Mouse (Mus musculus): ENCODE data around the gene Lmx1a. TPM values are rescaled to one million over a fixed set of nuclear protein-coding genes. Genes with fewer than 3 reads are reported as not detected.

Gene Lmx1a
- total RNA-seq, 2 experiments from 2014 or later, result 0.18 to 0.22 TPM

GRCm38 (mm10) chr1:167694731-167695130 lies 5.7 kb downstream of the Lmx1a start:
- no peak for DNase-seq

- DNase-seq, result no peak
Measured at GRCm38 (mm10) chr1:167695910-167696459, 6.9 kb downstream of the Lmx1a start.

DNA sequence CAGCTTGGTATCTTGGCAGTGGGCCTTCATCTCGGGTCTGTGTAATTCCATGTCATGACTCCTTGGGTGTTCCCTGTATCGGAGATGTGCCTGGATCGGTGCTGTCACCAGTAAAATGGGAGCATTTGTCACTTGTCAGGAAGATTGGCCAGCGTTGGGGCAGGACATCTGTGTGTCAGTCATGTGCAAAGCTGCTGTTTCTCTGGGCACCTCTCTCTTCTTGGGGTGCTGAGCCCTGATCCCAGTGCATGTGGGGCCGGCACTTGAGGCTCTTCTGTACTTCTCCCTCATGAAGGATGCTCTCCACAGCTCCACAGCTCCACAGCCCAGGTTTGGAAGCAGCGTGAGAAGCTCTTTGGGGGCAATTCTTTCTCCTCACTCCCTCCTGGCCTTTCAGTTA lies 10.7 kb downstream of the Lmx1a start:
- no peak for DNase-seq

DNA sequence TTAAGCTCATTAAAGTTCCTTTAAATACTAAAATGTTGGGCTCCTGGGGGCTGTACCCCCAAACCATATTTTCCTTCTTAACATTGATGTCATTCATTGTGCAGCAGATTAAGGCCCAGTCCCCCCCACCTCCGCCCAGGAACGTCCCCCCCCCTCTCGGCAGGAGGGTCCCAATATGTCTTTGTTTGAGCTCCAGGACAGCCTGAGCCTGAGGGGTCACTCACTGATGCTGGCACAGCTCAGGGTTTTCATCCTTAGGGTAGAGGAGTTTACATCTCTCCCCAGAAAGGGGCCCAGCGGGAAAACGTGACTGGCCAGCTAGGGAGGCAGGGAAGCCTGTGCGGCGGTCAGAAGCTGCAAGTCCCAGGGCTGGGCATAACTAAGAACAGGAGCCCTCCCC lies 11.2 kb downstream of the Lmx1a start:
- no peak for DNase-seq

- no peak for DNase-seq
Measured at GRCm38 (mm10) chr1:167705527-167705926, 16.5 kb downstream of the Lmx1a start.

DNA sequence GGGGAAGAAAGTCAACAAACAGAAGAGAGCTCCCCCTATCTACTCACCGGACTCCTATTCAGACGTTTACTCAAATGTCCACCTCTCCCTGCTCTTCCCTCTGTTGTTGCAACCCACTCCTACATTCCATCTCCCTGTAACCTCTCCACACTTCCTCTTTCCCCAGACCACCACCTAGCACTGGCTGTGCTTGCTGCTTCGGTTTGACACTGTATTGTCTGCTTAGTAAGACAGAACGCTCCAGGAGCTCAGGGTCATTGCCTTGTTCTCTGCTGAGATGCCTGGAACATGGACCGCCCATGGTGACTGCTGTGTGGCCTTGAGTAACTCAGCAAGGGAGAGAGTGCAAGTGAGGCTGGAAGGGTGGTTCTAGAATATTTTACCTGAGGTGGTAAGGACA lies 19.7 kb downstream of the Lmx1a start:
- no peak for DNase-seq

DNA sequence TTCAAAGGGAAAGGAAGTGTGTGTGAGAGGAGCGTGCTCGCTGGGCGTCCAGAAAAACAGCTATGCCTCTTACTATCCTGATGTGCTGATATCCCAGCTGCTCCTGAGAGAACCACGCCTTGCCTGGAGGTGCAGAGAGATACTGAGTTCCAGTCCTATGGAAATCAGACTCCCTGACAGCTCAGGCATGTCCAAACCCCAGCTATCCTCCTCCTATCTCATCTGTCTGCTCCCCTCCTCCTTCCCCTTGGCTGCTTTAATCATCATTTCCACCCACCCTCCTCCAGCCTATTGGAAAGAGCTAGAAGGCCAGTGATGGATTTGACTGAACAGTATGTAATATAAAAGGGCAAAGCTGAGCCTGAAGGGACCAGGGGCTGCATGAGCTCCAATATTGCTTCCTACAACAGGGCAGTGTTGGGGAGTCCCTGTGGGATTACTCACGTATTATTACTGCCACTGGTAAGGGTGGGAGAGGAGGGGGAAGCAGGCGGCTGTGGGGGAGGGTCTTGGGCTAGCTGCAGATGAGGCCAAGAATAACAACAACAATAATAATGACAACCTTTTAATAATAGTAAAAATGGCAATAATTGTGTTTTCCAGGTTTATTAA lies 26.8 kb downstream of the Lmx1a start:
- DNase-seq, result no peak

GRCm38 (mm10) chr1:167734471-167734870 lies 45.4 kb downstream of the Lmx1a start:
- DNase-seq, result no peak

GRCm38 (mm10) chr1:167736793-167737192 lies 47.8 kb downstream of the Lmx1a start:
- DNase-seq, result peak; percentile 24 to 44

GRCm38 (mm10) chr1:167739286-167739685 lies 50.2 kb downstream of the Lmx1a start:
- DNase-seq, result no peak

GRCm38 (mm10) chr1:167746676-167747075 lies 57.6 kb downstream of the Lmx1a start:
- no peak for DNase-seq

- DNase-seq, result no peak
Measured at GRCm38 (mm10) chr1:167752661-167753060, 63.6 kb downstream of the Lmx1a start.

DNA sequence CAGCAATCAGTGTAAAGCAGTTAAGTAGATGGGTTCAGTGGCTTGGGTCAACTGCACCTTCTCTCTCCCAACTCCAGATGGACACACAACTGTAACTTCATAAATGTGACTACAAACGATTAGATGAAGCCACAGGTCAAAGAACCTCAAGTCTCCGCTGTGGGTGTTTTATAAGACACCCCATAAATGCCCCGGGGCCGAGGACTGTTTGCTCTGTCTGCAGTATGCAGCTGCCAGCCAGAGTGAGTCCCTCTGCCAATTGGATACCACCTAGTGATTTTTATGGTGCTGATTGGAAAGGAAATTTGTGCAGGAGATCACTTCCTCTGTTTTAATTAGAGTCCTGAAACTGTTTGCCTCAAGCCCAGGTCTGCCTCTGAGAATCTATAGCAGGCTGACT lies 65.0 kb downstream of the Lmx1a start:
- DNase-seq, result no peak

- DNase-seq, result no peak
Measured at GRCm38 (mm10) chr1:167754636-167755522, 65.8 kb downstream of the Lmx1a start.

GRCm38 (mm10) chr1:167758208-167758607 lies 69.2 kb downstream of the Lmx1a start:
- DNase-seq, result no peak

GRCm38 (mm10) chr1:167760307-167760706 lies 71.3 kb downstream of the Lmx1a start:
- DNase-seq, result no peak

DNA sequence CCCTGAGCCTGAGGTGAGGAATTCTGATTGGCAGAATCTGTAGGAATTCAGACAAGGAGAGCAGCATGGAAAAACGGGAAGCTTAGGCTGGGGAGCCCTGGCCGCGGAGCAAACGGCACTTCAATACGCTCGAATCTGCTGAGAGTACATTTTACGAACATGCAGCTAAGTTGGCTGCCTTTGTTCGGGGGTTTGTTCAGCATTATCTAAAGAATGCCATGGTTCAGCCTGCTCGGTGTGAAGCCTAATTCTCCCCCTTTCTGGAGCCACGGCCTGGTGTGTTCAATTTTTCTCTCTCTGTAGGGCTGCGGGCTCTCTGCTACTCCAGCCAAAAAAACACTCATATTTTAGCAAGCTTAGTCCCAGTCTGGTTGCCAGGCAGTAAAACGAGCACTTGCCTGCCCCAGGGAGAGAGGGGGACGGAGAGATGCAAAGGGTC lies 72.8 kb downstream of the Lmx1a start:
- no peak for DNase-seq

GRCm38 (mm10) chr1:167766619-167767018 lies 77.6 kb downstream of the Lmx1a start:
- no peak for DNase-seq

DNA sequence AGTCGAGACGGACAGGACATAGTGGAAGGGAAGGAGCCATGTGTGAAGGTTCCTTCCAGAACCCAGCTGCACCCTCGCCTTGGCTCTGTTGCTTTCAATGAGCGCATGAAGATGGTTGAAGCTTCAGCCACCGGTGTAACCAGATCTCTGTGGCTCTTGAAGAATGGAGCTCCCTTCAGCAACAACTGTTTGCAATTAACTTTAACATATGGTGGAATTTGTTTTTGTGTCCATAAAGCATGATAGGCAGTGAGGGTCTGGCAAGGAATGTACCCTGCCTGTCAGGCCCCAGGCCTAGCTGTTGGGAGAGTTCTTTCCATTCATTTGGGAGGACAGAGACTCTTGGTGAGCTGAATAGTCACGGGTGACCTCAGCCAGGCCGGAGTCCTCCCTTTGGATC lies 81.4 kb downstream of the Lmx1a start:
- no peak for DNase-seq

- no peak for DNase-seq
Measured at GRCm38 (mm10) chr1:167779766-167780488, 90.9 kb downstream of the Lmx1a start.

DNA sequence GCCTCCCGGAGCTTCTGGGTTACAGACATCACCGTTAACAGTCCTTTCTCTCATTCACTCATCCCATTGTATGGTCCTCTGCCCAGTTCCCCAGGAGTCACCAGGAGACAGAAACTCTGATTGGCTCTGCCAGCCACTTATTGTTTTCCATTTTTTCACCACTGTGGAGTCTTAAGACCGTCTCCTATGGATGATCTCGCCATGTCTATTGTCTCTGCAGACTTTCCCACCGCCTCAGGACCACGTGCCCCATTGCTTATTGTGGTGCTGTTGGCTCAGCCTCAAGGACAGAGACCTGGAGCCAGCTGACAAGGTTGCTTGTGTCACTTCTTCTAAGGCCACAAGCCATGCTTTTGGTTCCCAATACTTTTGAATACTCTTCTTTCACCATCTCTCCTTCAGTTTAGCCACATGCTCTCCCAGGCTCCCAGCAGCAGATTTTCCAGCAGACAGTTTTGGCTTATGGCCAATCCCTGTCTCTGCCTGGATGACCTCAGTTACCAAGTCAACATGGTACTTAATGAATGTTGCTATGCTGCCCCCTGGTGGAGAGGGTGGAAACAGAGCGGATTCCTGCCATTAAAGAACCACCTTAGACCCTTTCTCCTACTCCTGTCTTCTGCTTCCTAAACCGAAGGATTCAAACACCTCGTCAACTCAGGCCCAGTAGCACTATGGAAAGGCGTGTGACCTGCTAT lies 92.9 kb downstream of the Lmx1a start:
- DNase-seq, result peak; percentile 23 to 41

DNA sequence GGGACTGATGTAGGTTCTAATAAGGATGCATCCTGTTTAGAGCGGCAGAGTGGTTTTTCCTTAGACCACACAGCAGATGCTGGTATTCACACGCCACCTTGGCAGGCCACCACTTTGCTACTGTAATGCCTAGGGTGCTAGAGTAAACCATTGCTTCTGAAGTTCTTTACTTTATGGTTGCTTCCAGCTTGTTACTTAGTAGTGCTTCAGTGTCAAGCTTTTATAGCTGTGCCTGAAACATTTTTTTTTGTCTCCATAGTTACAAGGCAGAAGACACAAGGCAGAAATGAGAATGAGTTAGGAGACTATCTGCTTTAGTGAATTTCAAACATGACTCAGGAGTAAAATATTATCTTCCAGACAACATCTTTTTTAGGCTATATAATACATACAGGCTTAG lies 95.0 kb downstream of the Lmx1a start:
- DNase-seq, result no peak

Measured in layer of hippocampus, postnatal 36 days (tissue).